32 mouse cellular contexts compared by ENCODE assay signal in genomic region chr5:27083762-27084161, GRCm38 (mm10).
"Had no signal": no experiment of that assay in that cellular context is flagged by ENCODE, and none has a peak within 500 bp of the region (broad histone marks: within the 10 kb centered on the region; RNA-seq: fewer than 3 reads in every experiment).

No protein-coding gene starts in this region.

- H3K27ac ChIP-seq: limb, embryonic 10.5 days; limb, embryonic 12.5 days; limb, embryonic 13.5 days; limb, embryonic 15.5 days; liver, embryonic 12.5 days; liver, embryonic 13.5 days; liver, embryonic 14.5 days; liver, embryonic 15.5 days; lung, embryonic 15.5 days; macrophage; midbrain, embryonic 10.5 days; midbrain, embryonic 12.5 days; midbrain, embryonic 13.5 days; midbrain, embryonic 15.5 days; neural tube, embryonic 12.5 days had no signal

- H3K9me3 ChIP-seq: limb, embryonic 10.5 days; limb, embryonic 12.5 days; limb, embryonic 13.5 days; limb, embryonic 15.5 days; liver, embryonic 12.5 days; liver, embryonic 13.5 days; liver, embryonic 15.5 days; lung, embryonic 15.5 days; midbrain, embryonic 10.5 days; midbrain, embryonic 12.5 days; midbrain, embryonic 13.5 days; midbrain, embryonic 15.5 days; neural tube, embryonic 12.5 days had no signal

- H3K4me3 ChIP-seq: limb, embryonic 10.5 days; limb, embryonic 12.5 days; limb, embryonic 13.5 days; limb, embryonic 15.5 days; liver, embryonic 12.5 days; liver, embryonic 13.5 days; liver, embryonic 15.5 days; lung, embryonic 15.5 days; megakaryocyte, embryonic 14.5 days; midbrain, embryonic 10.5 days; midbrain, embryonic 12.5 days; midbrain, embryonic 13.5 days; midbrain, embryonic 15.5 days; myocyte; neural tube, embryonic 12.5 days had no signal

- H3K9ac ChIP-seq: limb, embryonic 12.5 days; limb, embryonic 13.5 days; limb, embryonic 15.5 days; liver, embryonic 12.5 days; liver, embryonic 13.5 days; liver, embryonic 14.5 days; liver, embryonic 15.5 days; liver, postnatal 0 days; lung, embryonic 14.5 days; lung, embryonic 15.5 days; midbrain, embryonic 12.5 days; midbrain, embryonic 13.5 days; midbrain, embryonic 15.5 days; neural tube, embryonic 12.5 days had no signal

- DNase-seq: left cerebral cortex, postnatal 4 days; liver; liver, embryonic 13.5 days; liver, postnatal 0 days; lung, adult 18-20 months; lung, adult 2 months; lung, embryonic 14.5 days; lung, postnatal 10 days; lung, postnatal 14 days; lung, postnatal 36 days; lung, postnatal 4 days; midbrain, embryonic 14.5 days had no signal

- H3K36me3 ChIP-seq: limb, embryonic 10.5 days; limb, embryonic 12.5 days; limb, embryonic 13.5 days; limb, embryonic 15.5 days; liver, embryonic 12.5 days; liver, embryonic 13.5 days; liver, embryonic 15.5 days; lung, embryonic 15.5 days; midbrain, embryonic 10.5 days; midbrain, embryonic 12.5 days; midbrain, embryonic 13.5 days; midbrain, embryonic 15.5 days; neural tube, embryonic 12.5 days had no signal

- H3K4me2 ChIP-seq: limb, embryonic 12.5 days; limb, embryonic 13.5 days; limb, embryonic 15.5 days; liver, embryonic 11.5 days; liver, embryonic 12.5 days; liver, embryonic 13.5 days; liver, embryonic 15.5 days; lung, embryonic 14.5 days; lung, embryonic 15.5 days; midbrain, embryonic 11.5 days; midbrain, embryonic 12.5 days; midbrain, embryonic 13.5 days; midbrain, embryonic 15.5 days; neural tube, embryonic 12.5 days had no signal

- H3K4me1 ChIP-seq: limb, embryonic 10.5 days; limb, embryonic 12.5 days; limb, embryonic 13.5 days; limb, embryonic 15.5 days; liver, embryonic 12.5 days; liver, embryonic 13.5 days; liver, embryonic 15.5 days; lung, embryonic 15.5 days; megakaryocyte, embryonic 14.5 days; midbrain, embryonic 10.5 days; midbrain, embryonic 12.5 days; neural tube, embryonic 12.5 days had no signal

- ATAC-seq: liver, embryonic 12.5 days; liver, postnatal 0 days; lung, postnatal 0 days; midbrain, embryonic 13.5 days; midbrain, embryonic 15.5 days; midbrain, embryonic 16.5 days had no signal

- H3K27me3 ChIP-seq: limb, embryonic 12.5 days; limb, embryonic 13.5 days; limb, embryonic 15.5 days; liver, embryonic 12.5 days; liver, embryonic 13.5 days; liver, embryonic 15.5 days; lung, embryonic 15.5 days; megakaryocyte, embryonic 14.5 days; midbrain, embryonic 12.5 days; midbrain, embryonic 13.5 days; midbrain, embryonic 15.5 days; neural tube, embryonic 12.5 days had no signal
